Mouse (Mus musculus) ES-Bruce4 (cell line): ENCODE data around the gene Ucp2. TPM values are rescaled to one million over a fixed set of nuclear protein-coding genes. Genes with fewer than 3 reads are reported as not detected.
"Not testable (repeated sequence)": the region's sequence is repeated elsewhere in the genome, so short reads cannot be mapped to it uniquely, and the experiment has no call there.

Source experiments
- H3K27ac ChIP-seq: 2 replicates; pipeline ENCODE4 v1.5.1; 2012; ENCODE audit warnings: low read length, inconsistent platforms; ENCODE audit not compliant: insufficient read depth
- H3K27me3 ChIP-seq: 2 replicates; pipeline ENCODE4 v1.6.1; 2012; ENCODE audit warnings: mild to moderate bottlenecking, low read length, inconsistent platforms; ENCODE audit not compliant: control insufficient read depth, poor library complexity, insufficient read depth, severe bottlenecking
- H3K36me3 ChIP-seq: 2 replicates; pipeline ENCODE4 v1.6.1; 2012; ENCODE audit warnings: inconsistent platforms, mild to moderate bottlenecking, low read length, moderate library complexity; ENCODE audit not compliant: control insufficient read depth, poor library complexity, insufficient read depth, severe bottlenecking
- H3K4me1 ChIP-seq: one replicate; pipeline ENCODE4 v1.8.1; 2011; ENCODE audit warnings: low read length; ENCODE audit not compliant: control insufficient read depth, insufficient read depth
- H3K4me3 ChIP-seq: 2 replicates; pipeline ENCODE4 v1.5.1; 2011; ENCODE audit warnings: low read depth, mild to moderate bottlenecking, low read length
- H3K9ac ChIP-seq: 2 replicates; pipeline ENCODE4 v1.6.1; 2012; ENCODE audit warnings: low read depth, mild to moderate bottlenecking, inconsistent platforms; ENCODE audit not compliant: poor library complexity, severe bottlenecking
- H3K9me3 ChIP-seq: replicated peaks from 2 replicates; pipeline ENCODE4 v1.6.1; 2012; ENCODE audit warnings: mild to moderate bottlenecking, low read length, inconsistent platforms; ENCODE audit not compliant: control insufficient read depth, poor library complexity, insufficient read depth, severe bottlenecking
- CTCF ChIP-seq: IDR thresholded peaks from one replicate; pipeline ENCODE4 v1.8.1; 2011; ENCODE audit warnings: low read depth, low read length
- EP300 ChIP-seq: IDR thresholded peaks from 2 replicates; pipeline ENCODE4 v1.6.1; 2011; ENCODE audit warnings: low read depth, low read length; ENCODE audit not compliant: insufficient read depth
- POLR2A ChIP-seq: IDR thresholded peaks from one replicate; pipeline ENCODE4 v1.8.1; 2011; ENCODE audit warnings: low read length; ENCODE audit not compliant: insufficient read depth
- polyA plus RNA-seq: library from polyadenylated mRNA; stranded (reverse); fragments of >200 nt; gene quantifications from 2 replicates; pipeline ENCODE4 v1.2.4, GENCODE M21; 2011; ENCODE audit warnings: low read depth; ENCODE audit not compliant: missing spikeins, insufficient read depth, insufficient read length

Ucp2 gene
- polyA plus RNA-seq, 1 experiment = 162 TPM

- no peak within 1 kb of the TSS for H3K27ac ChIP-seq
- no peak for TF ChIP-seq CTCF
- TF ChIP-seq EP300 = no peak
Observed at GRCm38 (mm10) chr7:100472777-100473176, 20.4 kb upstream of the Ucp2 start, which contains the start of gene Ucp3. Ucp3 (plus strand) TSS chr7:100472990.

GRCm38 (mm10) chr7:100473846-100474454 is 19.2 kb upstream of the Ucp2 start:
- H3K9me3 ChIP-seq = no peaks in the 10 kb centered on the region
- no peak overlapping the region for H3K27ac ChIP-seq
- TF ChIP-seq CTCF = no peak
- TF ChIP-seq EP300 = no peak
- no peak for TF ChIP-seq POLR2A
- no peaks in the 10 kb centered on the region for H3K36me3 ChIP-seq
- no peak overlapping the region for H3K4me3 ChIP-seq
- H3K4me1 ChIP-seq = no peaks in the 10 kb centered on the region
- no peaks in the 10 kb centered on the region for H3K27me3 ChIP-seq
- no peak overlapping the region for H3K9ac ChIP-seq

More at GRCm38 (mm10) chr7:100472777-100473176, 20.4 kb upstream of the Ucp2 start, which contains the start of gene Ucp3:
- H3K9me3 ChIP-seq = no peaks in the 10 kb centered on the region
- no peak within 1 kb of the TSS for H3K4me3 ChIP-seq
- no peaks in the 10 kb centered on the region for H3K27me3 ChIP-seq
- H3K9ac ChIP-seq = no peak within 1 kb of the TSS
- H3K36me3 ChIP-seq = no peaks in the 10 kb centered on the region
- H3K4me1 ChIP-seq = no peaks in the 10 kb centered on the region

- no peak overlapping the region for H3K27ac ChIP-seq
- TF ChIP-seq POLR2A (no peak), CTCF (no peak), EP300 (no peak)
- no peaks in the 10 kb centered on the region for H3K27me3 ChIP-seq
- H3K9ac ChIP-seq = no peak overlapping the region
- H3K4me3 ChIP-seq = no peak overlapping the region
- H3K4me1 ChIP-seq = no peaks in the 10 kb centered on the region
- H3K36me3 ChIP-seq = no peaks in the 10 kb centered on the region
- H3K9me3 ChIP-seq = no peaks in the 10 kb centered on the region
Observed at GRCm38 (mm10) chr7:100474680-100475079, 18.5 kb upstream of the Ucp2 start.

- no peak overlapping the region for H3K4me3 ChIP-seq
- no peaks in the 10 kb centered on the region for H3K27me3 ChIP-seq
- H3K9me3 ChIP-seq = no peaks in the 10 kb centered on the region
- H3K4me1 ChIP-seq = no peaks in the 10 kb centered on the region
- TF ChIP-seq POLR2A = no peak
- no peak for TF ChIP-seq CTCF
- TF ChIP-seq EP300 = no peak
- H3K36me3 ChIP-seq = no peaks in the 10 kb centered on the region
- no peak overlapping the region for H3K9ac ChIP-seq
- no peak overlapping the region for H3K27ac ChIP-seq
Observed at GRCm38 (mm10) chr7:100479100-100479822, 13.9 kb upstream of the Ucp2 start.

GRCm38 (mm10) chr7:100479823-100480164 is 13.3 kb upstream of the Ucp2 start:
- no peak overlapping the region; the same call in 1 of the 2 replicates for H3K9ac ChIP-seq
- no peak for TF ChIP-seq POLR2A
- TF ChIP-seq CTCF = no peak
- TF ChIP-seq EP300 = no peak
- H3K4me1 ChIP-seq = no peaks in the 10 kb centered on the region
- no peaks in the 10 kb centered on the region for H3K9me3 ChIP-seq
- peak overlapping the region; percentile 29 for H3K4me3 ChIP-seq
- no peaks in the 10 kb centered on the region for H3K27me3 ChIP-seq
- no peaks in the 10 kb centered on the region for H3K36me3 ChIP-seq
- H3K27ac ChIP-seq = no peak overlapping the region

GRCm38 (mm10) chr7:100480175-100480574 is 13.0 kb upstream of the Ucp2 start:
- TF ChIP-seq CTCF (no peak), POLR2A (no peak)
- Histone ChIP-seq H3K27ac (no peak overlapping the region), H3K4me1 (no peaks in the 10 kb centered on the region), H3K4me3 (peak overlapping the region; percentile 29), H3K36me3 (no peaks in the 10 kb centered on the region), H3K9ac (no peak overlapping the region; the same call in 1 of the 2 replicates), H3K27me3 (no peaks in the 10 kb centered on the region), H3K9me3 (no peaks in the 10 kb centered on the region)

- H3K9ac ChIP-seq, H3K36me3 ChIP-seq, H3K4me3 ChIP-seq, H3K9me3 ChIP-seq, H3K27ac ChIP-seq, H3K27me3 ChIP-seq, H3K4me1 ChIP-seq: not testable (repeated sequence)
Observed at GRCm38 (mm10) chr7:100482046-100482445, 11.1 kb upstream of the Ucp2 start.
